Mouse (Mus musculus): ENCODE measurements around the gene Inpp5b. TPM values are rescaled to one million over a fixed set of nuclear protein-coding genes. Genes with fewer than 3 reads are reported as not detected.
"Not testable (repeated sequence)": the region's sequence is repeated elsewhere in the genome, so short reads cannot be mapped to it uniquely, and the experiment has no call there.

Gene Inpp5b
- polyA plus RNA-seq, 1 experiment from 2014 or later = 34.1 TPM

- H3K27ac ChIP-seq (ENCODE audit: low read depth, low read length) = peak overlapping the region; percentile 66; the same call in 1 of the 2 replicates
- not testable (repeated sequence) for ATAC-seq (replicated peaks; ENCODE audit: low FRiP score); H3K9me3 ChIP-seq (ENCODE audit: control insufficient read depth, low read length); H3K36me3 ChIP-seq (ENCODE audit: control insufficient read depth, insufficient read depth, low read length); H3K27me3 ChIP-seq (ENCODE audit: control insufficient read depth, insufficient read depth, low read length); H3K4me3 ChIP-seq (ENCODE audit: low read depth, low read length); H3K9ac ChIP-seq (ENCODE audit: low read length); DNase-seq (ENCODE audit: low spot score)
- peak overlapping the region; percentile 57; the same call in 1 of the 2 replicates for H3K4me2 ChIP-seq (ENCODE audit: low read depth, low read length, severe bottlenecking)
- peaks cover 30% of the 10 kb centered on the region for H3K4me1 ChIP-seq (replicated peaks; ENCODE audit: control insufficient read depth, insufficient read depth, low read length)
- 17% methylated on average over 1 of the region's 1 CpGs for WGBS
Measured at GRCm38 (mm10) chr4:124708200-124708517, 33.5 kb upstream of the Inpp5b start.

- Histone ChIP-seq H3K9ac (ENCODE audit: low read length) (peak overlapping the region; percentile 51), H3K4me2 (ENCODE audit: low read depth, low read length, severe bottlenecking) (peak overlapping the region; percentile 57), H3K27ac (ENCODE audit: low read depth, low read length) (peak overlapping the region; percentile 66; the same call in 1 of the 2 replicates), H3K27me3 (ENCODE audit: control insufficient read depth, insufficient read depth, low read length) (no peaks in the 10 kb centered on the region; the same call in 1 of the 2 replicates), H3K4me3 (ENCODE audit: low read depth, low read length) (peak overlapping the region; percentile 24; the same call in 1 of the 2 replicates), H3K4me1 (replicated peaks; ENCODE audit: control insufficient read depth, insufficient read depth, low read length) (peaks cover 26% of the 10 kb centered on the region), H3K36me3 (ENCODE audit: control insufficient read depth, insufficient read depth, low read length) (no peaks in the 10 kb centered on the region), H3K9me3 (ENCODE audit: control insufficient read depth, low read length) (no peaks in the 10 kb centered on the region)
- 1% methylated on average over 41 of the region's 41 CpGs for WGBS
- ATAC-seq (replicated peaks; ENCODE audit: low FRiP score) (peak; percentile 77), DNase-seq (ENCODE audit: low spot score) (peak; percentile 91)
Measured at GRCm38 (mm10) chr4:124708518-124709477, 32.9 kb upstream of the Inpp5b start.

- Histone ChIP-seq H3K27me3 (ENCODE audit: control insufficient read depth, insufficient read depth, low read length) (no peaks in the 10 kb centered on the region; the same call in 1 of the 2 replicates), H3K4me3 (ENCODE audit: low read depth, low read length) (no peak overlapping the region), H3K36me3 (ENCODE audit: control insufficient read depth, insufficient read depth, low read length) (no peaks in the 10 kb centered on the region), H3K27ac (ENCODE audit: low read depth, low read length) (no peak overlapping the region), H3K4me1 (replicated peaks; ENCODE audit: control insufficient read depth, insufficient read depth, low read length) (peaks cover 17% of the 10 kb centered on the region), H3K9ac (ENCODE audit: low read length) (no peak overlapping the region), H3K9me3 (ENCODE audit: control insufficient read depth, low read length) (no peaks in the 10 kb centered on the region), H3K4me2 (ENCODE audit: low read depth, low read length, severe bottlenecking) (peak overlapping the region; percentile 26; the same call in 1 of the 2 replicates)
- ATAC-seq (replicated peaks; ENCODE audit: low FRiP score) (no peak), DNase-seq (ENCODE audit: low spot score) (peak; percentile 61)
- WGBS = 4% methylated on average over 18 of the region's 18 CpGs
Measured at GRCm38 (mm10) chr4:124709961-124710446, 31.6 kb upstream of the Inpp5b start.

GRCm38 (mm10) chr4:124710776-124711291, 30.8 kb upstream of the Inpp5b start:
- no peak overlapping the region for H3K9ac ChIP-seq (ENCODE audit: low read length)
- no peak overlapping the region for H3K4me2 ChIP-seq (ENCODE audit: low read depth, low read length, severe bottlenecking)
- no peak overlapping the region for H3K4me3 ChIP-seq (ENCODE audit: low read depth, low read length)
- no peaks in the 10 kb centered on the region for H3K9me3 ChIP-seq (ENCODE audit: control insufficient read depth, low read length)
- no peaks in the 10 kb centered on the region for H3K36me3 ChIP-seq (ENCODE audit: control insufficient read depth, insufficient read depth, low read length)
- no peaks in the 10 kb centered on the region; the same call in 1 of the 2 replicates for H3K27me3 ChIP-seq (ENCODE audit: control insufficient read depth, insufficient read depth, low read length)
- no peak for DNase-seq (ENCODE audit: low spot score)
- no peak for ATAC-seq (replicated peaks; ENCODE audit: low FRiP score)
- peaks cover 20% of the 10 kb centered on the region; the same call in 1 of the 2 replicates for H3K4me1 ChIP-seq (replicated peaks; ENCODE audit: control insufficient read depth, insufficient read depth, low read length)
- no peak overlapping the region for H3K27ac ChIP-seq (ENCODE audit: low read depth, low read length)
- 5% methylated on average over 5 of the region's 5 CpGs for WGBS

GRCm38 (mm10) chr4:124712618-124713017, 29.0 kb upstream of the Inpp5b start:
- H3K36me3 ChIP-seq (ENCODE audit: control insufficient read depth, insufficient read depth, low read length) = no peaks in the 10 kb centered on the region
- H3K9ac ChIP-seq (ENCODE audit: low read length) = no peak overlapping the region
- peaks cover 23% of the 10 kb centered on the region; the same call in 1 of the 2 replicates for H3K4me1 ChIP-seq (replicated peaks; ENCODE audit: control insufficient read depth, insufficient read depth, low read length)
- H3K9me3 ChIP-seq (ENCODE audit: control insufficient read depth, low read length) = no peaks in the 10 kb centered on the region
- no peak overlapping the region for H3K4me3 ChIP-seq (ENCODE audit: low read depth, low read length)
- H3K27ac ChIP-seq (ENCODE audit: low read depth, low read length) = no peak overlapping the region
- DNase-seq (ENCODE audit: low spot score) (no peak), ATAC-seq (replicated peaks; ENCODE audit: low FRiP score) (no peak)
- WGBS = 82% methylated on average over 6 of the region's 6 CpGs
- H3K27me3 ChIP-seq (ENCODE audit: control insufficient read depth, insufficient read depth, low read length) = no peaks in the 10 kb centered on the region; the same call in 1 of the 2 replicates
- H3K4me2 ChIP-seq (ENCODE audit: low read depth, low read length, severe bottlenecking) = no peak overlapping the region

GRCm38 (mm10) chr4:124713850-124714249, 27.8 kb upstream of the Inpp5b start:
- 84% methylated on average over 4 of the region's 5 CpGs for WGBS
- H3K4me2 ChIP-seq (ENCODE audit: low read depth, low read length, severe bottlenecking); H3K9ac ChIP-seq (ENCODE audit: low read length); H3K9me3 ChIP-seq (ENCODE audit: control insufficient read depth, low read length); DNase-seq (ENCODE audit: low spot score); H3K27ac ChIP-seq (ENCODE audit: low read depth, low read length); ATAC-seq (replicated peaks; ENCODE audit: low FRiP score); H3K27me3 ChIP-seq (ENCODE audit: control insufficient read depth, insufficient read depth, low read length); H3K4me3 ChIP-seq (ENCODE audit: low read depth, low read length); H3K36me3 ChIP-seq (ENCODE audit: control insufficient read depth, insufficient read depth, low read length): not testable (repeated sequence)
- H3K4me1 ChIP-seq (replicated peaks; ENCODE audit: control insufficient read depth, insufficient read depth, low read length) = peaks cover 18% of the 10 kb centered on the region; the same call in 1 of the 2 replicates

- peaks cover 10% of the 10 kb centered on the region; the same call in 1 of the 2 replicates for H3K4me1 ChIP-seq (replicated peaks; ENCODE audit: control insufficient read depth, insufficient read depth, low read length)
- H3K27me3 ChIP-seq (ENCODE audit: control insufficient read depth, insufficient read depth, low read length) = no peaks in the 10 kb centered on the region
- H3K27ac ChIP-seq (ENCODE audit: low read depth, low read length) = no peak within 1 kb of the TSS
- no peaks in the 10 kb centered on the region for H3K9me3 ChIP-seq (ENCODE audit: control insufficient read depth, low read length)
- WGBS = under 1% methylated on average over 57 of the region's 57 CpGs
- ATAC-seq (replicated peaks; ENCODE audit: low FRiP score) = peak; percentile 88
- H3K4me3 ChIP-seq (ENCODE audit: low read depth, low read length) = peak within 1 kb of the TSS; percentile 96
- peak within 1 kb of the TSS; percentile 92 for H3K9ac ChIP-seq (ENCODE audit: low read length)
- H3K36me3 ChIP-seq (ENCODE audit: control insufficient read depth, insufficient read depth, low read length) = peaks cover 7% of the 10 kb centered on the region; the same call in 1 of the 2 replicates
- DNase-seq (ENCODE audit: low spot score) = peak; percentile 96
- peak within 1 kb of the TSS; percentile 82 for H3K4me2 ChIP-seq (ENCODE audit: low read depth, low read length, severe bottlenecking)
Measured at GRCm38 (mm10) chr4:124714545-124715481, 26.8 kb upstream of the Inpp5b start, which contains the start of gene Sf3a3. Sf3a3 (plus strand) TSS chr4:124714776.

- Histone ChIP-seq H3K9ac (ENCODE audit: low read length) (no peak overlapping the region), H3K4me2 (ENCODE audit: low read depth, low read length, severe bottlenecking) (no peak overlapping the region), H3K4me3 (ENCODE audit: low read depth, low read length) (no peak overlapping the region), H3K36me3 (ENCODE audit: control insufficient read depth, insufficient read depth, low read length) (peaks cover 9% of the 10 kb centered on the region; the same call in 1 of the 2 replicates), H3K27me3 (ENCODE audit: control insufficient read depth, insufficient read depth, low read length) (no peaks in the 10 kb centered on the region), H3K27ac (ENCODE audit: low read depth, low read length) (no peak overlapping the region), H3K9me3 (ENCODE audit: control insufficient read depth, low read length) (no peaks in the 10 kb centered on the region), H3K4me1 (replicated peaks; ENCODE audit: control insufficient read depth, insufficient read depth, low read length) (peaks cover 10% of the 10 kb centered on the region; the same call in 1 of the 2 replicates)
- DNase-seq (ENCODE audit: low spot score) (no peak), ATAC-seq (replicated peaks; ENCODE audit: low FRiP score) (no peak)
- WGBS = 93% methylated on average over 4 of the region's 4 CpGs
Measured at GRCm38 (mm10) chr4:124719101-124719500, 22.5 kb upstream of the Inpp5b start.
